Mouse (Mus musculus): ENCODE measurements at regions not wholly inside any gene's neighbourhood (a gene's known extent, or its start where the extent isn't known, plus 50 kb on each side); places are given as distances from the start of the nearest gene placed in this dataset.

- no peak for DNase-seq (ENCODE audit: extremely low read depth, low read depth, low spot score)
- TF ChIP-seq POLR2A (IDR thresholded peaks at IDR 0.05; ENCODE audit: extremely low read depth, insufficient read depth, low read length) = no peak
- TF ChIP-seq CTCF (IDR thresholded peaks at IDR 0.05; ENCODE audit: low read depth, low read length) = no peak
- no peaks in the 10 kb centered on the region for H3K79me2 ChIP-seq (ENCODE audit: control insufficient read depth, insufficient read depth, low read length)
- H3K27ac ChIP-seq (replicated peaks; ENCODE audit: insufficient read depth, low read depth, low read length) = no peak overlapping the region
- no peak overlapping the region for H3K9ac ChIP-seq (ENCODE audit: low read depth, low read length)
- no peaks in the 10 kb centered on the region for H3K27me3 ChIP-seq (ENCODE audit: control insufficient read depth, insufficient read depth, low read length)
- no peak overlapping the region for H3K4me3 ChIP-seq (ENCODE audit: insufficient read depth, low read depth, low read length)
- H3K36me3 ChIP-seq (ENCODE audit: control insufficient read depth, insufficient read depth, low read length) = no peaks in the 10 kb centered on the region
- no peaks in the 10 kb centered on the region for H3K4me1 ChIP-seq (ENCODE audit: control insufficient read depth, insufficient read depth, low read length)
- WGBS = 49% methylated on average over 13 of the region's 13 CpGs
These were observed 168.9 kb downstream of the Foxa2 start for GRCm38 (mm10) chr2:147877907-147878306.

- no peaks in the 10 kb centered on the region for H3K4me1 ChIP-seq (ENCODE audit: control insufficient read depth, insufficient read depth, low read length)
- no peaks in the 10 kb centered on the region for H3K79me2 ChIP-seq (ENCODE audit: control insufficient read depth, insufficient read depth, low read length)
- no peak overlapping the region for H3K4me3 ChIP-seq (ENCODE audit: insufficient read depth, low read depth, low read length)
- DNase-seq (ENCODE audit: extremely low read depth, low read depth, low spot score) = no peak
- WGBS = 26% methylated on average over 4 of the region's 4 CpGs
- H3K27ac ChIP-seq (replicated peaks; ENCODE audit: insufficient read depth, low read depth, low read length) = no peak overlapping the region
- no peak for TF ChIP-seq CTCF (IDR thresholded peaks at IDR 0.05; ENCODE audit: low read depth, low read length)
- TF ChIP-seq POLR2A (IDR thresholded peaks at IDR 0.05; ENCODE audit: extremely low read depth, insufficient read depth, low read length) = no peak
- no peaks in the 10 kb centered on the region for H3K36me3 ChIP-seq (ENCODE audit: control insufficient read depth, insufficient read depth, low read length)
- H3K27me3 ChIP-seq (ENCODE audit: control insufficient read depth, insufficient read depth, low read length) = no peaks in the 10 kb centered on the region
- H3K9ac ChIP-seq (ENCODE audit: low read depth, low read length) = no peak overlapping the region
These were observed 169.2 kb downstream of the Foxa2 start for GRCm38 (mm10) chr2:147877543-147877904.

GRCm38 (mm10) chr2:147876708-147877542 is 169.8 kb downstream of the Foxa2 start:
- TF ChIP-seq CTCF (IDR thresholded peaks at IDR 0.05; ENCODE audit: low read depth, low read length) (no peak), POLR2A (IDR thresholded peaks at IDR 0.05; ENCODE audit: extremely low read depth, insufficient read depth, low read length) (no peak)
- WGBS = 10% methylated on average over 19 of the region's 19 CpGs
- Histone ChIP-seq H3K27me3 (ENCODE audit: control insufficient read depth, insufficient read depth, low read length) (no peaks in the 10 kb centered on the region), H3K27ac (replicated peaks; ENCODE audit: insufficient read depth, low read depth, low read length) (no peak overlapping the region), H3K36me3 (ENCODE audit: control insufficient read depth, insufficient read depth, low read length) (no peaks in the 10 kb centered on the region), H3K4me1 (ENCODE audit: control insufficient read depth, insufficient read depth, low read length) (no peaks in the 10 kb centered on the region), H3K79me2 (ENCODE audit: control insufficient read depth, insufficient read depth, low read length) (no peaks in the 10 kb centered on the region), H3K9ac (ENCODE audit: low read depth, low read length) (no peak overlapping the region), H3K4me3 (ENCODE audit: insufficient read depth, low read depth, low read length) (peak overlapping the region; percentile 18; the same call in 1 of the 2 replicates)
- no peak for DNase-seq (ENCODE audit: extremely low read depth, low read depth, low spot score)

GRCm38 (mm10) chr2:147872972-147873371 is 173.8 kb downstream of the Foxa2 start:
- DNase-seq (ENCODE audit: extremely low read depth, low read depth, low spot score) = peak; percentile 59
- H3K4me1 ChIP-seq (ENCODE audit: control insufficient read depth, insufficient read depth, low read length) = no peaks in the 10 kb centered on the region
- TF ChIP-seq POLR2A (IDR thresholded peaks at IDR 0.05; ENCODE audit: extremely low read depth, insufficient read depth, low read length) = no peak
- no peak for TF ChIP-seq CTCF (IDR thresholded peaks at IDR 0.05; ENCODE audit: low read depth, low read length)
- no peak overlapping the region for H3K9ac ChIP-seq (ENCODE audit: low read depth, low read length)
- H3K27ac ChIP-seq (replicated peaks; ENCODE audit: insufficient read depth, low read depth, low read length) = no peak overlapping the region
- H3K79me2 ChIP-seq (ENCODE audit: control insufficient read depth, insufficient read depth, low read length) = no peaks in the 10 kb centered on the region
- no peaks in the 10 kb centered on the region for H3K36me3 ChIP-seq (ENCODE audit: control insufficient read depth, insufficient read depth, low read length)
- 35% methylated on average over 3 of the region's 3 CpGs for WGBS
- no peaks in the 10 kb centered on the region for H3K27me3 ChIP-seq (ENCODE audit: control insufficient read depth, insufficient read depth, low read length)
- no peak overlapping the region for H3K4me3 ChIP-seq (ENCODE audit: insufficient read depth, low read depth, low read length)

- H3K4me3 ChIP-seq (ENCODE audit: insufficient read depth, low read depth, low read length) = no peak overlapping the region
- WGBS = 90% methylated on average over 6 of the region's 6 CpGs
- no peak overlapping the region for H3K27ac ChIP-seq (replicated peaks; ENCODE audit: insufficient read depth, low read depth, low read length)
- TF ChIP-seq POLR2A (IDR thresholded peaks at IDR 0.05; ENCODE audit: extremely low read depth, insufficient read depth, low read length) (no peak), CTCF (IDR thresholded peaks at IDR 0.05; ENCODE audit: low read depth, low read length) (no peak)
- H3K9ac ChIP-seq (ENCODE audit: low read depth, low read length) = no peak overlapping the region
- H3K79me2 ChIP-seq (ENCODE audit: control insufficient read depth, insufficient read depth, low read length) = no peaks in the 10 kb centered on the region
- DNase-seq (ENCODE audit: extremely low read depth, low read depth, low spot score) = no peak
- H3K36me3 ChIP-seq (ENCODE audit: control insufficient read depth, insufficient read depth, low read length) = no peaks in the 10 kb centered on the region
- no peaks in the 10 kb centered on the region for H3K4me1 ChIP-seq (ENCODE audit: control insufficient read depth, insufficient read depth, low read length)
- no peaks in the 10 kb centered on the region for H3K27me3 ChIP-seq (ENCODE audit: control insufficient read depth, insufficient read depth, low read length)
These were observed 195.5 kb downstream of the Foxa2 start for GRCm38 (mm10) chr2:147851186-147851802.

Data from liver, adult 2 months (tissue).